Mouse (Mus musculus) embryonic facial prominence, embryonic 15.5 days (tissue): Measurements from ENCODE around the gene 1700017B05Rik. TPM values are rescaled to one million over a fixed set of nuclear protein-coding genes. Genes with fewer than 3 reads are reported as not detected.

ENCODE experiments used
- ATAC-seq: fragments of 200-750 bp; cut with Nextera tagmentation; 2 replicates; pipeline ENCODE4 v1.8.0; 2017; ENCODE audit warnings: low read depth, moderate TSS enrichment; ENCODE audit not compliant: insufficient number of reproducible peaks, low FRiP score, low TSS enrichment
- H3K27ac ChIP-seq: fragments of 300-500 bp; sonication (generic); replicated peaks from 2 replicates; pipeline ENCODE4 v1.5.1; 2015; ENCODE audit warnings: mild to moderate bottlenecking, inconsistent platforms
- H3K27me3 ChIP-seq: fragments of 300-500 bp; sonication (generic); 2 replicates; pipeline ENCODE4 v1.6.1; 2015; ENCODE audit warnings: inconsistent platforms
- H3K36me3 ChIP-seq: fragments of 300-500 bp; sonication (generic); 2 replicates; pipeline ENCODE4 v1.6.1; 2015; ENCODE audit warnings: mild to moderate bottlenecking, inconsistent platforms
- H3K4me1 ChIP-seq: fragments of 300-500 bp; sonication (generic); 2 replicates; pipeline ENCODE4 v1.6.1; 2015; ENCODE audit warnings: inconsistent platforms
- H3K4me2 ChIP-seq: fragments of 300-500 bp; sonication (generic); replicated peaks from 2 replicates; pipeline ENCODE4 v1.6.1; 2015; ENCODE audit warnings: mild to moderate bottlenecking, inconsistent platforms
- H3K4me3 ChIP-seq: fragments of 300-500 bp; sonication (generic); replicated peaks from 2 replicates; pipeline ENCODE4 v1.5.1; 2015; ENCODE audit warnings: mild to moderate bottlenecking, inconsistent platforms
- H3K9ac ChIP-seq: fragments of 300-500 bp; sonication (generic); 2 replicates; pipeline ENCODE4 v1.6.1; 2015; ENCODE audit warnings: inconsistent platforms
- H3K9me3 ChIP-seq: fragments of 300-500 bp; sonication (generic); replicated peaks from 2 replicates; pipeline ENCODE4 v1.6.1; 2016; ENCODE audit warnings: inconsistent platforms
- WGBS: fragments of 180-500 bp; shearing (Covaris S2); methylation state at CpG from one replicate; pipeline ENCODE4 v1.1.7; 2015; 5-methylcytosine and 5-hydroxymethylcytosine counted together
- polyA plus RNA-seq: library from polyadenylated mRNA; unstranded; fragments of >200 nt; fragmentation: Nextera tagmentation; extraction: Ambion mirVana; gene quantifications from 2 replicates; pipeline ENCODE4 v1.2.1, GENCODE M21; 2015

Gene 1700017B05Rik
- polyA plus RNA-seq, 1 experiment from 2014 or later = 24.4 TPM

- Histone ChIP-seq H3K27me3 (no peaks in the 10 kb centered on the region), H3K27ac (no peak overlapping the region), H3K4me2 (no peak overlapping the region), H3K4me1 (no peaks in the 10 kb centered on the region), H3K36me3 (no peaks in the 10 kb centered on the region), H3K9me3 (no peaks in the 10 kb centered on the region), H3K4me3 (no peak overlapping the region), H3K9ac (no peak overlapping the region)
- ATAC-seq = no peak
- 78% methylated on average over 3 of the region's 3 CpGs for WGBS
Measured at GRCm38 (mm10) chr9:57295666-57296065, 33.3 kb upstream of the 1700017B05Rik start.

GRCm38 (mm10) chr9:57294905-57295304, 32.5 kb upstream of the 1700017B05Rik start:
- Histone ChIP-seq H3K9ac (no peak overlapping the region), H3K4me2 (no peak overlapping the region), H3K9me3 (no peaks in the 10 kb centered on the region), H3K4me3 (no peak overlapping the region), H3K27me3 (no peaks in the 10 kb centered on the region), H3K27ac (no peak overlapping the region), H3K4me1 (no peaks in the 10 kb centered on the region), H3K36me3 (no peaks in the 10 kb centered on the region)
- 62% methylated on average over 3 of the region's 3 CpGs for WGBS
- no peak for ATAC-seq

GRCm38 (mm10) chr9:57287183-57287582, 24.8 kb upstream of the 1700017B05Rik start:
- 91% methylated on average over 6 of the region's 6 CpGs for WGBS

GRCm38 (mm10) chr9:57283311-57283710, 20.9 kb upstream of the 1700017B05Rik start:
- 73% methylated on average over 4 of the region's 4 CpGs for whole genome bisulfite sequencing
- H3K36me3 ChIP-seq = no peaks in the 10 kb centered on the region

More at GRCm38 (mm10) chr9:57287183-57287582, 24.8 kb upstream of the 1700017B05Rik start:
- no peaks in the 10 kb centered on the region for H3K27me3 ChIP-seq
- H3K9ac ChIP-seq = no peak overlapping the region
- no peaks in the 10 kb centered on the region for H3K9me3 ChIP-seq
- ATAC-seq = no peak
- H3K27ac ChIP-seq = no peak overlapping the region
- no peaks in the 10 kb centered on the region for H3K4me1 ChIP-seq
- no peaks in the 10 kb centered on the region for H3K36me3 ChIP-seq
- no peak overlapping the region for H3K4me3 ChIP-seq
- no peak overlapping the region for H3K4me2 ChIP-seq

GRCm38 (mm10) chr9:57282686-57283085, 20.3 kb upstream of the 1700017B05Rik start:
- Histone ChIP-seq H3K27ac (no peak overlapping the region), H3K27me3 (peaks cover 6% of the 10 kb centered on the region; the same call in 1 of the 2 replicates), H3K4me1 (peaks cover 8% of the 10 kb centered on the region), H3K9me3 (no peaks in the 10 kb centered on the region), H3K9ac (no peak overlapping the region), H3K4me2 (no peak overlapping the region), H3K4me3 (no peak overlapping the region), H3K36me3 (no peaks in the 10 kb centered on the region)
- no peak for ATAC-seq
- 75% methylated on average over 3 of the region's 3 CpGs for WGBS

More at GRCm38 (mm10) chr9:57283311-57283710, 20.9 kb upstream of the 1700017B05Rik start:
- Histone ChIP-seq H3K4me3 (no peak overlapping the region), H3K27me3 (peaks cover 6% of the 10 kb centered on the region; the same call in 1 of the 2 replicates), H3K9me3 (no peaks in the 10 kb centered on the region), H3K4me2 (no peak overlapping the region), H3K9ac (no peak overlapping the region), H3K4me1 (peaks cover 8% of the 10 kb centered on the region), H3K27ac (no peak overlapping the region)
- no peak for ATAC-seq

GRCm38 (mm10) chr9:57281549-57281948, 19.1 kb upstream of the 1700017B05Rik start:
- H3K27ac ChIP-seq = no peak overlapping the region
- peak overlapping the region; percentile 49 for H3K4me2 ChIP-seq
- H3K9ac ChIP-seq = peak overlapping the region; percentile 9; the same call in 1 of the 2 replicates
- peak; percentile 80 for ATAC-seq
- H3K4me3 ChIP-seq = peak overlapping the region; percentile 27
- H3K27me3 ChIP-seq = peaks cover 6% of the 10 kb centered on the region; the same call in 1 of the 2 replicates
- no peaks in the 10 kb centered on the region for H3K36me3 ChIP-seq
- 9% methylated on average over 20 of the region's 20 CpGs for WGBS
- H3K4me1 ChIP-seq = peaks cover 8% of the 10 kb centered on the region
- no peaks in the 10 kb centered on the region for H3K9me3 ChIP-seq

- Histone ChIP-seq H3K27me3 (peaks cover 6% of the 10 kb centered on the region; the same call in 1 of the 2 replicates), H3K9ac (no peak overlapping the region), H3K4me3 (no peak overlapping the region), H3K4me1 (peaks cover 8% of the 10 kb centered on the region), H3K4me2 (no peak overlapping the region), H3K36me3 (no peaks in the 10 kb centered on the region), H3K9me3 (no peaks in the 10 kb centered on the region), H3K27ac (no peak overlapping the region)
- WGBS = 71% methylated on average over 4 of the region's 4 CpGs
- ATAC-seq = no peak
Measured at GRCm38 (mm10) chr9:57279441-57279840, 17.0 kb upstream of the 1700017B05Rik start.

- Histone ChIP-seq H3K4me2 (no peak overlapping the region), H3K4me1 (peaks cover 8% of the 10 kb centered on the region), H3K9ac (no peak overlapping the region), H3K4me3 (no peak overlapping the region), H3K36me3 (no peaks in the 10 kb centered on the region), H3K27ac (no peak overlapping the region), H3K9me3 (no peaks in the 10 kb centered on the region), H3K27me3 (peaks cover 6% of the 10 kb centered on the region; the same call in 1 of the 2 replicates)
- no peak for ATAC-seq
- 67% methylated on average over 4 of the region's 4 CpGs for WGBS
Measured at GRCm38 (mm10) chr9:57278268-57278667, 15.9 kb upstream of the 1700017B05Rik start.

- no peaks in the 10 kb centered on the region for H3K9me3 ChIP-seq
- no peak overlapping the region for H3K27ac ChIP-seq
- H3K36me3 ChIP-seq = no peaks in the 10 kb centered on the region
- peaks cover 2% of the 10 kb centered on the region for H3K4me1 ChIP-seq
- H3K27me3 ChIP-seq = no peaks in the 10 kb centered on the region
- no peak overlapping the region for H3K4me2 ChIP-seq
- no peak overlapping the region for H3K4me3 ChIP-seq
- ATAC-seq = no peak
- no peak overlapping the region for H3K9ac ChIP-seq
Measured at GRCm38 (mm10) chr9:57276311-57276710, 13.9 kb upstream of the 1700017B05Rik start.

GRCm38 (mm10) chr9:57273805-57274494, 11.5 kb upstream of the 1700017B05Rik start:
- Histone ChIP-seq H3K9me3 (no peaks in the 10 kb centered on the region), H3K27me3 (no peaks in the 10 kb centered on the region), H3K9ac (no peak overlapping the region), H3K4me3 (no peak overlapping the region), H3K27ac (no peak overlapping the region), H3K4me2 (no peak overlapping the region), H3K4me1 (peaks cover 5% of the 10 kb centered on the region), H3K36me3 (no peaks in the 10 kb centered on the region)
- WGBS = 37% methylated on average over 6 of the region's 6 CpGs
- ATAC-seq = no peak

GRCm38 (mm10) chr9:57272902-57273804, 10.7 kb upstream of the 1700017B05Rik start:
- Histone ChIP-seq H3K9ac (no peak overlapping the region), H3K27me3 (no peaks in the 10 kb centered on the region), H3K27ac (no peak overlapping the region), H3K9me3 (no peaks in the 10 kb centered on the region), H3K4me2 (no peak overlapping the region), H3K36me3 (no peaks in the 10 kb centered on the region), H3K4me1 (peaks cover 5% of the 10 kb centered on the region), H3K4me3 (no peak overlapping the region)
- WGBS = 62% methylated on average over 8 of the region's 8 CpGs
- ATAC-seq = no peak
